25 mouse cellular contexts compared by ENCODE assay signal in genomic region chr6:91311204-91311603, GRCm38 (mm10).
"Had no signal": no experiment of that assay in that cellular context is flagged by ENCODE, and none has a peak within 500 bp of the region (broad histone marks: within the 10 kb centered on the region; RNA-seq: fewer than 3 reads in every experiment).

No protein-coding gene starts in this region.

- H3K36me3 ChIP-seq: heart, embryonic 13.5 days; heart, embryonic 15.5 days; hindbrain, embryonic 10.5 days; hindbrain, embryonic 12.5 days; intestine, embryonic 15.5 days; limb, embryonic 13.5 days; limb, embryonic 15.5 days; liver, embryonic 12.5 days had no signal

- H3K4me2 ChIP-seq: heart, embryonic 11.5 days; heart, embryonic 13.5 days; heart, embryonic 15.5 days; hindbrain, embryonic 12.5 days; intestine, embryonic 15.5 days; limb, embryonic 13.5 days; limb, embryonic 15.5 days; liver, embryonic 12.5 days had no signal

- ATAC-seq: hindbrain, embryonic 16.5 days; inflammation-experienced regulatory T-cells, adult 6 months; intestine, embryonic 15.5 days; intestine, postnatal 0 days; liver, embryonic 12.5 days had no signal

- DNase-seq: gastrocnemius, adult 2 months; gastrocnemius, postnatal 10 days; gastrocnemius, postnatal 25 days; heart, postnatal 4 days; kidney, adult 18-20 months; kidney, adult 8-10 months; kidney, postnatal 10 days; kidney, postnatal 25 days; kidney, postnatal 4 days had no signal

- H3K27ac ChIP-seq: gastrocnemius, adult 2 months; heart, adult 2 months; heart, embryonic 13.5 days; heart, embryonic 15.5 days; hindbrain, embryonic 12.5 days; intestine, embryonic 15.5 days; layer of hippocampus, adult 2 months; left cerebral cortex, adult 2 months; limb, embryonic 13.5 days; limb, embryonic 15.5 days; liver, embryonic 12.5 days; liver, embryonic 14.5 days had no signal

- H3K4me1 ChIP-seq: heart, embryonic 15.5 days; hindbrain, embryonic 12.5 days; intestine, embryonic 15.5 days; limb, embryonic 13.5 days; limb, embryonic 15.5 days; liver, embryonic 12.5 days had no signal

- H3K4me3 ChIP-seq: gastrocnemius, adult 2 months; heart, adult 2 months; heart, embryonic 13.5 days; heart, embryonic 15.5 days; hindbrain, embryonic 10.5 days; hindbrain, embryonic 12.5 days; intestine, embryonic 15.5 days; layer of hippocampus, adult 2 months; left cerebral cortex, adult 2 months; limb, embryonic 13.5 days; limb, embryonic 15.5 days; liver, embryonic 12.5 days had no signal

- H3K9me3 ChIP-seq: hindbrain, embryonic 12.5 days; intestine, embryonic 15.5 days; limb, embryonic 13.5 days; limb, embryonic 15.5 days; liver, embryonic 12.5 days had no signal

- H3K27me3 ChIP-seq: hindbrain, embryonic 12.5 days; intestine, embryonic 15.5 days; limb, embryonic 13.5 days; limb, embryonic 15.5 days; liver, embryonic 12.5 days had no signal

- H3K9ac ChIP-seq: heart, embryonic 13.5 days; heart, embryonic 15.5 days; hindbrain, embryonic 12.5 days; intestine, embryonic 15.5 days; limb, embryonic 13.5 days; limb, embryonic 15.5 days; liver, embryonic 12.5 days; liver, embryonic 14.5 days had no signal
